Mouse (Mus musculus) fibroblast of lung, adult 2 months (primary cell): ENCODE data around the gene Cchcr1.

ENCODE experiments used
- DNase-seq: peaks from one replicate; pipeline ENCODE4 v3.0.0-alpha.2; 2011; ENCODE audit warnings: low read depth

Cchcr1 gene

GRCm38 (mm10) chr17:35556186-35556765 lies 39.4 kb downstream of the Cchcr1 start:
- no peak for DNase-seq

DNA sequence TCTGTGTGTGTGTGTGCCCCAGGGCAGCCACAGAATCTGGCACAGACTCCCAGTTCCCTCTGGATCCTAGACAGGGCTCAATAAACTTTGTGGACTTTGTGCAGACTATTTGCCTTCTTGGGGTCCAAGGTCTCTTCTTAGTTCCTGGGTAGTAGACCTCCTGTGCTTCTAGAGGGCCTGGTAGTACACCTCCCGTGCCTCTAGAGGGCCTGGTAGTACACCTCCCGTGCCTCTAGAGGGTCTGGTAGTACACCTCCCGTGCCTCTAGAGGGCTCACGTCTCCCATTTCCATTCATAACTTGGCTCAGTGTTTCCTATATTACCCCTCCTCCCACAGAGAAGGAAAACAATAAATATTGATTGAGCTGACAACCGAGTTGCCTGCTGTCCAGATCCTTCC lies 39.9 kb downstream of the Cchcr1 start:
- DNase-seq: no peak

DNA sequence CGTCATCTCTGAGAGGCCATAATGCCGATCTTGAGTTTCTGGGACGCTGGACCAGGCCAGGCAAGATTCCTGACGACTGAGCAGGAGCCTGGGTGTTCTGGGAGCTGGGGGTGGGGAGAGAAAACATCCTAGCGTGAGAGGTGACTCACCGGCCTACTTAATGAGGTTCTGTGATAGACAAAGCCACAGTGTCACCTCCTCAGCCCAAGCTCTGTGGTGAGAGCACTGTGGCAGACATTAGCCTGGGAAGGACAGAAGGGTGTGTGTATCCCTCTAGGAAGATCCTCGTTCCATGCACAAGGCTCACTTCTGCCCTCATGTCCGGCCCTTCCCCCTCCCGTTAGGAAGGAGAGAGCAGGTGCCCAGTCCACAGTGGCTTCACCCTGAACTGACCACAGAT lies 40.5 kb downstream of the Cchcr1 start:
- DNase-seq: no peak

DNA sequence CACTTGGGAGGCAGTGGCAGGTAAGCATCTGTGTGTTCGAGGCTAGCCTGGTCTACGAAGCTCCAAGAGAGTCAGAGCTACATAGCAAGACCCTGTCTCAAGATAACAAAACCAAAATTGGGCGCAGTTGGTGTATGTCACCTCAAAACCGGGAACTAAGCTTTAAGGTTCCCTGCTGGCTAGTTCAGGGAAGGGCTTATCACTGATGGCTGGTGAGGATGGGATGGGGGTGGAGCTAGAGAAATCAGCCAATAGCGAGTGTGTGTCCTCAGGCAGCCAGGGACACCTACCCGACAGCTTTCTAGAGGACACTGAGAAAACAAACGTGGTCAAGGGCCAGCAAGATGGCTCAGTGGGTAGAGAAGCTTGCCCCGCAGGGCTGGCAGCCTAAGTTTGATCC lies 41.3 kb downstream of the Cchcr1 start:
- no peak for DNase-seq

DNA sequence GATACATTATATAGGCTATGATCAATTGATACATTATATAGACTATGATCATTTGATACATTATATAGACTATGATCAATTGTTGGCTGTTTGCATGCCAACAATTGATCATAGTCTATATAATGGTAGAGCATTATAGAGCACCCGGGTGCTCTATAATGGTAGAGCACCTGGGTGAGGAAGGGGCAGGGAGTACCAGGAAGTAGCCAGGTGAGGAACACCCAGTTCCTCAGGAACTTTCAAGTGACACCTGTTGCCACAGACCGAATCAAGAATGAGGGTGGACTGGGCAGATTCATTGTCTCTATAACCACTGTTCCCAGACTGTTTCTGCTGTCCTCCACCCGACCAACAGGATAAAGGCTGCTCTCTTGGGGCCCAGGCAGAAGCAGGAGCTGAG lies 50.2 kb downstream of the Cchcr1 start, which contains the start of gene 2300002M23Rik:
Gene 2300002M23Rik (plus strand): TSS at position 301 of the 400 bp plus-strand sequence.
- DNase-seq: no peak

DNA sequence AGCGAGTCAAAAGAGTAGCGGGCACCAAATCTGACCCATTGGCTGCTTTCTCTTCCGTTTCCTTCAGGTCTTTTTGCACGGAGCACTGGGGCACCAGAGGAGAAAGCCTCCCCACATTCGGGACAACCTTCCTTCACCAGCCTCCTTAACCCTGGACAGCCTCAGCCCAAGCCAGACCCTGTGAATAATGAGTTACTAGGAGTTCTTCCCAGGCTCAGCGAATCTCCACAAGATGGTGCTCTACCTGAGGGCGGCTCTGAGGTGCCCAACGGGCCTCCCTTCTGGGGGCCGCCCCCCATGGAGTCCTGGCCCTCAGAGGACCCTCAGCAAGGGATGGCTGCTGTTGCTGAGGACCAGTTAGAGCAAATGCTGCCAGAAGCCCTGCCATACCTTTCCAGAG lies 50.9 kb downstream of the Cchcr1 start:
- no peak for DNase-seq

DNA sequence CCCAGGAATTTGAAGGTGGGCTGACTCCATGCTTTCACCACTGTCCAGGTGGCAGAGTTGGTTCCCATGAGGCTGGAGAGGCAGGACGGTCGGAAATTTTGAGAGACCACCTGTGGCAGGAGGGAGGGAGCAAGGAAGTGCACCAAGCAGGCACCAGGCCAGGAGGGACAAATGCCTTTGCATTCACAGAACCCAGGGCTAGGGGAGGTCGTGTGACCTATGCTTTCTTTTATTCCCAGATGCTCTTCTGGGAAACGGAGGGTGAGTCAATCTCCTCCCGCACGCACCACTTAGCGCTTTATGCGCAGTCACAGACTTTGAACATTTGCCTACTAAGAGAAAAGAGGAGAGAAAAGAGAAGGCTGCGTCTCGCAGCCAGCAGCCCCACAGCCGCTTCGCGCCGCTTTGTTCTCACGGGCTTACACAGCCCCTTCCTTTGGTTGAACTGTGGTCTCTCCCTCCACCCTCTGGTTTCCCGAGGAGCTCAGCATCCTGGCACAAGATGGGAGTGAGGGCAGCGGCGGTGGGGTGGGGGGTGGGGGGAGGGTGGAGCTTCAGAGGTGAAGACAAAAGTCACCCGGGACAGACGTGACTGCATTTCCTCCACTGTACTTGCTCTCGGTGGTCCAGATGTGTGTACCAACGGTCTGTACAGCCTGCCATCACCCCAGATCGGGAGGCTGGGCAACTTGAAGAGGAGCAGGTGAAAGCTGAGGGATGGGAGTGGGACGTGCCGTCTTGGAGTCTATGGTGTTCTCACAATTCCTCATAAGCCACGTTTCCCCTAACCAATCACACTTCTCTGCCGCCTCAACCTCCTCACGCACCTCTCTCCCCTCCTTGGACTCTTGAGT lies 52.4 kb downstream of the Cchcr1 start:
- peak; percentile 40 for DNase-seq

GRCm38 (mm10) chr17:35570836-35571235 lies 53.9 kb downstream of the Cchcr1 start:
- no peak for DNase-seq

DNA sequence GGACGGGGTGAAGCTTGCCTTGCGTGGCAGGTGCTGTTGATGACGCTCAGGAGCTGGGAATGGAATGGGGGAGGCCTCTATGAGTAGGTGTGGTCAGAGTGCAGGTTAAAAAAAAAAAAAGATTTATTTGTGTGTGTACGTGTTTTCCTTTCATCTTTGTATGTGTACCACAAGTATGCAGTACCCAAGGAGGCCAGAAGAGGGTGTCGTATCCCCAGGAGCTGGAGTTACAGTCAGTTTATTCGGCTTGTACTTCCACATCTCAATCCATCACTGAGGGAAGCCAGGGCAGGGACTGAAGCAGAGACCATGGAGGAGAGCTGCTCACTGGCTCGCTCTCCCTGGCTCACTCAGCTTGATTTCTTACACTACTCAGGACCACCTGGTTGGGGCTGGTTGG lies 54.6 kb downstream of the Cchcr1 start:
- DNase-seq: no peak

GRCm38 (mm10) chr17:35578211-35578610 lies 61.3 kb downstream of the Cchcr1 start:
- peak; percentile 86 for DNase-seq
